ENCODE assay signal across 16 mouse cellular contexts in the genomic region with DNA sequence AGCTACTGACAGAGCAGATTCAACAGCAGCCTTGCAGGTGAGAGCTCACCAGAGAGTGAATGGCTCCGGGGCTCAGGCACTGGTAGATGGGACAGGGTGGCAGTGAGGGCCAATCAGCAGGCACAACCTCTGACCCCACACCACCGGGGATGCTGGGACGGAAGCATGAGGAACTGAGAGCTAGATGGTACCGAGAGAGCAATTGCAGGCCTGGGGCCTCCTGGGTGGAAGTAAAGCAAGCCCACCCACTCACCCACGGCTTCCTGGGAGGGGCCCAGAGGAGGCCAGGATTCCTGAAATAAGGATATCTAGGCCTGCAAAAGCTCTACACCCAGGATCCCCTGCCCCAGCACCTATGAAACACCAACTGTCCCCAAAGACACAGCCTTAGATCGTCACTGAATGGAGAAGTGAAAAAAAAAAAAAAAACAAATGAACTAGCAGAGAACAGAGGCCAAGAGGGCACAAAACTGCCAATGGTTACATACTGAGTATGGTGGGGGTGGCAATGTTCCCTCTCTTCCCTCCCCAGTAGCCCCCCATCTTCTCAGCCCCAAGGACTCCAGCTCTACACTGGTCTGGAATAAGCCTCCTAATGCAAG.
DNase-seq lines count a peak whose midpoint lies in the region; ATAC-seq and TF ChIP-seq lines count a peak whose summit lies in the region.
"Had no signal": no experiment of that assay in that cellular context is flagged by ENCODE, and none has a peak within 500 bp of the region (broad histone marks: within the 10 kb centered on the region; RNA-seq: fewer than 3 reads in every experiment).

No protein-coding gene starts in this region.

- no peaks in the 10 kb centered on the region for H3K27me3 ChIP-seq in forebrain, embryonic 10.5 days (ENCODE audit: poor library complexity, severe bottlenecking)
- no peaks in the 10 kb centered on the region for H3K27me3 ChIP-seq in forebrain, embryonic 14.5 days (replicated peaks; ENCODE audit: control insufficient read depth, insufficient read depth, low read length)
- H3K27me3 ChIP-seq in neural tube, embryonic 13.5 days: no peaks in the 10 kb centered on the region
- H3K27me3 ChIP-seq in neural tube, embryonic 15.5 days (replicated peaks): no peaks in the 10 kb centered on the region
- H3K27me3 ChIP-seq in cerebellum, adult 2 months (ENCODE audit: control insufficient read depth, insufficient read depth, low read length): no peaks in the 10 kb centered on the region
- H3K27me3 ChIP-seq: embryonic facial prominence, embryonic 15.5 days; forebrain, embryonic 13.5 days had no signal

- TF ChIP-seq POLR2A in cerebellum, adult 2 months (IDR thresholded peaks at IDR 0.05; ENCODE audit: borderline replicate concordance, insufficient read depth, low read length): no peak

- ATAC-seq in forebrain, embryonic 14.5 days: no peak
- ATAC-seq in neural tube, embryonic 13.5 days (ENCODE audit: low read depth): no peak
- no peak for ATAC-seq in neural tube, embryonic 15.5 days (ENCODE audit: low FRiP score)
- ATAC-seq: forebrain, embryonic 13.5 days had no signal

- 87% methylated on average over 6 of the region's 6 CpGs for WGBS in forebrain, embryonic 10.5 days
- WGBS in forebrain, embryonic 14.5 days: 81% methylated on average over 6 of the region's 6 CpGs
- 65% methylated on average over 6 of the region's 6 CpGs for WGBS in neural tube, embryonic 13.5 days
- WGBS in neural tube, embryonic 15.5 days: 75% methylated on average over 6 of the region's 6 CpGs
- 27% methylated on average over 5 of the region's 6 CpGs for WGBS in macrophage (ENCODE audit: missing documents)
- WGBS in cerebellum, adult 2 months: 90% methylated on average over 6 of the region's 6 CpGs

- peaks cover 9% of the 10 kb centered on the region; the same call in 1 of the 2 replicates for H3K9me3 ChIP-seq in forebrain, embryonic 10.5 days
- no peaks in the 10 kb centered on the region for H3K9me3 ChIP-seq in forebrain, embryonic 14.5 days (replicated peaks; ENCODE audit: control insufficient read depth, low read length)
- 0 out of 2 replicates have a peak, but pooled peaks cover 4% of the 10 kb centered on the region for H3K9me3 ChIP-seq in neural tube, embryonic 13.5 days
- no peaks in the 10 kb centered on the region for H3K9me3 ChIP-seq in neural tube, embryonic 15.5 days (replicated peaks)
- H3K9me3 ChIP-seq: embryonic facial prominence, embryonic 15.5 days had no signal

- H3K27ac ChIP-seq in forebrain, embryonic 10.5 days: peak overlapping the region; percentile 62
- H3K27ac ChIP-seq in forebrain, embryonic 14.5 days (ENCODE audit: low read depth, low read length): no peak overlapping the region
- peak overlapping the region; percentile 84 for H3K27ac ChIP-seq in neural tube, embryonic 13.5 days (replicated peaks)
- H3K27ac ChIP-seq in neural tube, embryonic 15.5 days (replicated peaks): no peak overlapping the region
- peak overlapping the region; percentile 21 for H3K27ac ChIP-seq in macrophage
- no peak overlapping the region for H3K27ac ChIP-seq in cerebellum, adult 2 months (ENCODE audit: insufficient read depth, low read length)
- H3K27ac ChIP-seq: embryonic facial prominence, embryonic 15.5 days; forebrain, embryonic 13.5 days; liver, embryonic 14.5 days had no signal

- no peak overlapping the region for H3K4me2 ChIP-seq in forebrain, embryonic 14.5 days (ENCODE audit: low read length)
- no peak overlapping the region for H3K4me2 ChIP-seq in neural tube, embryonic 13.5 days
- H3K4me2 ChIP-seq in neural tube, embryonic 15.5 days: no peak overlapping the region
- H3K4me2 ChIP-seq: embryonic facial prominence, embryonic 15.5 days; forebrain, embryonic 13.5 days had no signal

- no peak for TF ChIP-seq CTCF in cerebellum, adult 2 months (IDR thresholded peaks at IDR 0.05; ENCODE audit: borderline replicate concordance, insufficient read depth, low read depth, low read length)

- peaks cover 18% of the 10 kb centered on the region; the same call in 1 of the 2 replicates for H3K79me2 ChIP-seq in macrophage (ENCODE audit: inconsistent target)

- H3K4me3 ChIP-seq in forebrain, embryonic 10.5 days: no peak overlapping the region
- no peak overlapping the region for H3K4me3 ChIP-seq in forebrain, embryonic 14.5 days (ENCODE audit: low read depth, low read length)
- no peak overlapping the region for H3K4me3 ChIP-seq in neural tube, embryonic 13.5 days
- no peak overlapping the region for H3K4me3 ChIP-seq in neural tube, embryonic 15.5 days (replicated peaks)
- no peak overlapping the region for H3K4me3 ChIP-seq in macrophage (ENCODE audit: inconsistent target)
- no peak overlapping the region for H3K4me3 ChIP-seq in cerebellum, adult 2 months (replicated peaks; ENCODE audit: insufficient read depth, low read depth, low read length)
- H3K4me3 ChIP-seq: embryonic facial prominence, embryonic 15.5 days; forebrain, embryonic 13.5 days had no signal

- no peak overlapping the region for H3K9ac ChIP-seq in forebrain, embryonic 14.5 days (ENCODE audit: low read length)
- H3K9ac ChIP-seq in neural tube, embryonic 13.5 days: no peak overlapping the region
- H3K9ac ChIP-seq in neural tube, embryonic 15.5 days (replicated peaks): no peak overlapping the region
- H3K9ac ChIP-seq: embryonic facial prominence, embryonic 15.5 days; forebrain, embryonic 13.5 days; liver, embryonic 14.5 days had no signal

- H3K4me1 ChIP-seq in forebrain, embryonic 10.5 days: peaks cover 23% of the 10 kb centered on the region
- H3K4me1 ChIP-seq in forebrain, embryonic 14.5 days (ENCODE audit: control insufficient read depth, insufficient read depth, low read length): peaks cover 9% of the 10 kb centered on the region
- H3K4me1 ChIP-seq in neural tube, embryonic 13.5 days (replicated peaks): peaks cover 62% of the 10 kb centered on the region
- H3K4me1 ChIP-seq in neural tube, embryonic 15.5 days: peaks cover 40% of the 10 kb centered on the region
- no peaks in the 10 kb centered on the region for H3K4me1 ChIP-seq in cerebellum, adult 2 months (ENCODE audit: control insufficient read depth, insufficient read depth, low read length)

- intact Hi-C loops in gastrocnemius, postnatal 36 days (cut with DNase I): no loop called here

- H3K36me3 ChIP-seq in forebrain, embryonic 10.5 days (replicated peaks): peaks cover 23% of the 10 kb centered on the region
- 0 out of 2 replicates have a peak, but pooled peaks cover 3% of the 10 kb centered on the region for H3K36me3 ChIP-seq in forebrain, embryonic 14.5 days (ENCODE audit: control insufficient read depth, insufficient read depth, low read length)
- peaks cover 16% of the 10 kb centered on the region for H3K36me3 ChIP-seq in neural tube, embryonic 13.5 days
- H3K36me3 ChIP-seq in neural tube, embryonic 15.5 days: no peaks in the 10 kb centered on the region
- H3K36me3 ChIP-seq in macrophage (ENCODE audit: inconsistent target): no peaks in the 10 kb centered on the region

- DNase-seq in forebrain, embryonic 10.5 days (ENCODE audit: extremely low spot score, low spot score): no peak
- DNase-seq in forebrain, embryonic 14.5 days (ENCODE audit: low spot score): no peak
- peak; percentile 63 to 67 for DNase-seq in spleen, postnatal 36 days (ENCODE audit: low spot score in 2 of 2)
- DNase-seq in cerebellum, adult 2 months: no peak
- DNase-seq in gastrocnemius, postnatal 36 days: no peak
- DNase-seq: adrenal gland, adult 2 months; cerebellum, adult 9-10 months; lung, postnatal 10 days; right cerebral cortex, postnatal 14 days; thymus, postnatal 36 days had no signal

Comparison
In these comparisons a context has a peak if more than half of its experiments do, and no peak if none do; other contexts are left out.
1. H3K27ac ChIP-seq: peak in forebrain, embryonic 10.5 days (single experiment), neural tube, embryonic 13.5 days (single experiment) and macrophage (single experiment); none in forebrain, embryonic 14.5 days (single experiment), neural tube, embryonic 15.5 days (single experiment) and cerebellum, adult 2 months (single experiment).
2. DNase-seq: peak in spleen, postnatal 36 days (2 of 2); none in forebrain, embryonic 10.5 days (single experiment), forebrain, embryonic 14.5 days (single experiment), cerebellum, adult 2 months (0 of 2) and gastrocnemius, postnatal 36 days (0 of 2).